Mouse (Mus musculus) embryonic fibroblast, embryonic 13.5 days (primary cell): ENCODE results near the gene Spen.

Experiments used
- CTCF ChIP-seq: IDR thresholded peaks from 2 replicates; pipeline ENCODE4 v1.5.1; 2011; ENCODE audit warnings: mild to moderate bottlenecking, control low read depth, low read length, moderate library complexity, borderline replicate concordance; ENCODE audit not compliant: insufficient read depth
- POLR2A ChIP-seq: IDR thresholded peaks from 2 replicates; pipeline ENCODE4 v1.6.1; 2011; ENCODE audit warnings: low read depth, mild to moderate bottlenecking, control low read depth, low read length, moderate library complexity

DNA sequence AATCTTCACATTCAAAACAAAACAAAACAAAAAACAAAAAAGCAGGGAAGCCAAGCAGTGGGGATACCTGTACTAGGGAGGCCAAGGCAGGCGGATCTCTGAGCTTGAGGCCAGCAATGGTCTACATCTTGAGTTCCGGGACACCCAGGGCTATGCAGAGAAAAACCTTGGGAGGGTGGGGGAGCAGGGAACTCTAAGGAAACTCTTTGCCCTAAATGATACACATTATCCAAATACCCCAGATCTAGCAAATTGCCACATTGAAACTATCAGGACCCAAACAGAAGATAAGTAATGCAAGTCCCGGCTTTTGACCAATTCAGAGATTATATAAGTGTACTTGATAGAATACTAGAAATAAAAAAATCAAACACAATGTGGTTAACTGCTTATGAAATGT, 5.2 kb upstream of the Spen start:
- no peak for TF ChIP-seq CTCF
- TF ChIP-seq POLR2A = no peak
